Mouse (Mus musculus) stomach, postnatal 0 days (tissue): ENCODE data around the gene Plekha8.

Source experiments
- CTCF ChIP-seq: IDR thresholded peaks from 2 replicates; pipeline ENCODE4 v1.5.1; 2016; ENCODE audit warnings: antibody characterized with exemption, low read depth, mild to moderate bottlenecking, moderate library complexity
- EP300 ChIP-seq: optimal IDR thresholded peaks from 2 replicates; pipeline ENCODE3; 2016; ENCODE audit warnings: antibody characterized with exemption

DNA sequence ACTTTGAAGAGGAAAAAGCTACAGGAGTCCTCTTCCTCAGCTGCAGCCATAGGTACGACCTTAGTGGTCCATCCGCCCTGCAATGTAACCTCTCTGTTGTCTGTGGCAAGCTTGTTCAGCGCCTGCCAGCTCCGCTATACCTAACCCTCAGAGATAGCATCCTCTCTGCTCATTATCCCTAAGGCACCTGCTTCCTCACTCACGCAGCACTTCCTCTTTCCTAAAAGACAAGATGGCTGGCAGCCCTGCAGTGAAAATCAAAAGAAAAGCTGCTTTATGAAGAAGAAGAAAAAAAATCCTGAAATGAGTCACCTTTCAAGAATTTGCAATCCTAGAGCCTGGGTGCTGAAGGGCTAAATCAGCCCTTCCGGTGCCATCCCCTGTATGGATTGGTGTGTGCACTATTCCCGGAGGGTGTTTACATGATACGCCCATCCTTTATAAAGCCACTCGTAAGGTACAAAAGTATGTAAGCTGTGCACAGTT is 30.4 kb upstream of the Plekha8 start:
- TF ChIP-seq CTCF (no peak), EP300 (no peak)
